Mouse (Mus musculus) left cerebral cortex, postnatal 10 days (tissue): ENCODE results near the gene Surf4. TPM values are rescaled to one million over a fixed set of nuclear protein-coding genes. Genes with fewer than 3 reads are reported as not detected.
"Not testable (repeated sequence)": the region's sequence is repeated elsewhere in the genome, so short reads cannot be mapped to it uniquely, and the experiment has no call there.

ENCODE experiments used
- DNase-seq, 2 experiments: peaks; one replicate each; pipeline ENCODE4 v3.0.0; 2021 to 2022; ENCODE audit warnings: low spot score in 2 of 2, mixed read lengths in 1 of 2; ENCODE audit errors: extremely low spot score in 1 of 2
- intact Hi-C: fragments of 180-260 bp; cut with DNase I; formaldehyde crosslinking; loops from one replicate; pipeline ENCODE4 v1.15.1; 2025
- total RNA-seq, 2 experiments: library from RNA; stranded (reverse); gene quantifications; 2 replicates each; pipeline ENCODE4 v1.2.3; 2021

The Surf4 gene
- total RNA-seq, 2 experiments from 2014 or later, result 62.4 to 64.2 TPM

DNA sequence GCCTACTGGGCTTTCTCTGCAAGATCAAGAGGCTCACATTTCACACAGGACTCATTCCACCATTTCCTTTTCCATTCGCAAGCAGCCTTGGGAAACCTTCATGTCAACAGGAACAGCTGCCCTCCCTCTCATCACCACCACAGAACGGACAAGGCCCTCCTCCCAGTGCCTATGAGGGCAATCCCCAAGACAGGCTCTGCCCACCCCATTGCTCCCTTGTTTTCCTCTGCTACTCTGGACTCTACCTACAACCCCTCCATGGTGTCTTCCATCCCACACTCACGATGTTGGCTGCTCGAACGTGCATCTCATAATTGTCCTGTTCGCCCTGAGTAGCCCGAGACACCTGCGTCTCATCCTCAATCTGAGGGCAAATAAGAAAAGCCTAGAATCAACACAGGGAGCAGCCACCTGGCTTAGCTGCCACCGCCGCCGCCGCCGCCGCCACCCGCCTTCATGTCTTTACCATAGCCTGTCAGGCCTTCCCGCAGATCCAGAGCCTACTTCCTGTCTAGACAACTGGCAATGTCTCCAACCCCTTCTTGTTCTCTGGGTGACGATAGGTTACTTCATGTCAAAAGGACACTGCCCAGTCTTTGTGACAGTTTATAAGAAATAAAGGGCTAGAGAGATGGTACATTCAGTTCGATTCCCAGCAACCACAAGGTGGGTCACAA, 24.9 kb downstream of the Surf4 start:
- DNase-seq, result no peak
- intact Hi-C loops, result loop anchor here (10.0 kb wide), 1 partner anchor 464 kb away; the partner anchor contains the start of gene Sec16a

DNA sequence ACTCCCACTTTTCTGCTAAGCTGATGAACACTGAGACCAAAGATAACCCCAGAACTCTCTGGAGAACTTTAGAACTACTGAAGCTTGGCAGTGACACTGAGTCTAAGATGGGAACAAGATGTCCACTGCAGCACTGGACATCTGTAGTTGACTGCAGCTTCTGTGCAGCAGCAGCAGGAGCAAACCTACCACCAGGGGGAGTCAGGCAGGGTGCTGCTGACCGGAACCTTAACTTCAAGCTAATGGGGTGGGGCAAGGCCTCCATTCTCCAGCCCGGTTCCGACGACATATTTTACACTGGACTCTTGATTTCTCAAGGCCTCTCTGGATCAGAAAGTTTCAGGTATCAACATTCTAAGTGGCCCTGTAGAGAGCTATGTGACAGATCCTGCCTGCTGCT, 26.6 kb downstream of the Surf4 start:
- intact Hi-C loops, result loop anchor here (10.0 kb wide), 1 partner anchor 462 kb away; the partner anchor contains the start of gene Sec16a
- no peak for DNase-seq

DNA sequence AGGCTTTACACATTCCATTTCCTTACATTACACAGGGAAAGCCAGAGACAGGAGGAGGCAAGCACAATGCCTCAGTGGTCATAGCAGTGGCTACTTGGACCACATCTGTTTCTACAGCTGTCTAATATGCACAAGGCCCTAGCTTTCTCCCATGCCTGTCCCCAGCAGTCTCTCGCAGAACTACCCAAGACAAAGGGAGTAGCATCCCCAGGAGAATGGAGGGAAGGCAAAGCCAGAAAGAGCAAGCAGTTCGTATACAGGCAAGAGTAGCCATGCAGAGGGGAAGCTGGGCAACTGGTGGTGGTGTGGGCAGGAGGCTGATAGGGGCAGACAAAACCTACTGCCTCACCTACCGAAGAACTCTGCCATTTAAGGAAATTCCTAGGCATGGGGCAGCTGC, 27.3 kb downstream of the Surf4 start:
- no peak for DNase-seq
- intact Hi-C loops, result loop anchor here (10.0 kb wide), 1 partner anchor 462 kb away; the partner anchor contains the start of gene Sec16a

DNA sequence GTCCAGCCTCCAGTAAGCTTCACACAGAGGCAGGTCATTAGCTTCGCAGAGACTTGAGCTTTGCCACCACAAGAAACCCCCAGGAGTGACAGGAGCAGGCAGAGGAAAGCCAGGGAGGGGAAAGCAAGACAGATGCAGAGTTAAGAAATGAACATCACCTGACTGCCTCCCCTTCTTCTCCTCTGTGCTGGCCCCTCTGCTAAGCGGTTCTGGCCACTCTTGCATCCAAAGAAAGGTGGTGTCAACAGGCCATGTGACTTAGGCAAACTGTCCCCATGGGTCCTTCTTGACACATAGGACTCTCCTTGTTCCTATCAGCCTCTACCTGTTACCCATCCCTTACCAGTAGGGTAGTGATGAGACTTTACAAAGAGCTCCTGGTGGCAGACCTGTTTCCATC, 27.8 kb downstream of the Surf4 start:
- DNase-seq, result no peak
- intact Hi-C loops, result loop anchor here (10.0 kb wide), 1 partner anchor 461 kb away; the partner anchor contains the start of gene Sec16a

DNA sequence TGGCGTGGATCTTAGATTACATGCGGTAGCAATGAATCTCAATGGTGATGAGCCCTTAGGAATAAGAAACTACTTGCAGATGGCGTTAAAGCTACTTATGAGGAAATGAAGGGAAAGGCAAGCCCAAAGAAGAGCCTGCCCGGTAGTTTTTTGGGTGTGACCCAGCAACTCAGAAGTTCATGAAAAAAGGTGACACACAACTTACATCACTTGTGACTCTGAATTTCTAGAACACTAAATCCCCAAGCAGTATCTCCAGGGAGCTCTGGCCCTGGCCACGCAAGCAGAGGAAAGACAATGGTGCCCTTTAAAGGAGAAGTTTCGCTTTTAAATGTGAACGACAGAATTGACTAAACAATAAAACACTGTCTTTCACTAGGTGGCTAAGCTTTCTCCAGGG, 30.4 kb downstream of the Surf4 start:
- DNase-seq, result no peak
- intact Hi-C loops, result loop anchor here (5.0 to 10.0 kb wide), 2 partner anchors 261 to 459 kb away; partner anchors contain the start of gene Sec16a

DNA sequence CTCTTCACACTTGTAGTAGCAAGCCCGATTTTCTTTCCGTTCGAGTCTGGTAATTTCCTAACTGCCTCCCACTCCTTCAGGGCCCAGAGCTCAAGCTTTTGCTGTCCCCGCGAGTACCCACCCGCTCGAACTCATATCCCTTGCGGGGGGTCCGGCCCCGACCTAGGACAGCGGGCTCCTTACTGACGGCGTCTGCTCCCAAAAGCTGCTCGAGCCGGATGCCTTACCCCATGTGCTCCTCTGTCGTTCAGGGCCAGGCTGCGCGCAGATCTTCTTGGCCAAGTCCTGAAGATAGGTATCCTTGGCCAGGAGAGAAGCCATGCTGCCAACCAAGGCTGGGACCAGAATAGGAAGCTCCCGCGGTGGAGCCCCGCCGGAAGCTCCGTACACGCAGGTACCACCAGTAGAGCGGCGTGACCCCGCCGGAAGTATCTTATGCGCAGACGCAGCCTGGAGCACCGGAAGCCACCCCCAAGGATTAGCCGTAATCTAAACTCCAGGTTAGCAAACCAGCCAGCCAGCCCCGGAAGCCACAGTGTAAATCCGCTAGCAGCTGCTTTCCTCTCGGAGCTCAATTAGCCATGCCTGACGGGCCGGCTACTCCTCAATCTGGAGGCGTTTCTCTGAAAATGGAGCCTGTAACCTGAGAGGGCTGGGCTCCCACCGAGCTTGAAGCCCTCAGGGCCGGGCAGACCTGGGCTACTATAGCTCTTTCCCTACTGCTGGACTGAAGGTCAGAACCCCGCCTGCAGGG, 31.1 kb downstream of the Surf4 start, which contains the start of gene Surf6:
TSS of gene Surf6 (minus strand) at position 413 of the 754 bp plus-strand sequence.
- peak; percentile 94 to 95 for DNase-seq
- intact Hi-C loops, result loop anchor here (5.0 to 10.0 kb wide), 2 partner anchors 260 to 458 kb away; partner anchors contain the start of gene Sec16a

DNA sequence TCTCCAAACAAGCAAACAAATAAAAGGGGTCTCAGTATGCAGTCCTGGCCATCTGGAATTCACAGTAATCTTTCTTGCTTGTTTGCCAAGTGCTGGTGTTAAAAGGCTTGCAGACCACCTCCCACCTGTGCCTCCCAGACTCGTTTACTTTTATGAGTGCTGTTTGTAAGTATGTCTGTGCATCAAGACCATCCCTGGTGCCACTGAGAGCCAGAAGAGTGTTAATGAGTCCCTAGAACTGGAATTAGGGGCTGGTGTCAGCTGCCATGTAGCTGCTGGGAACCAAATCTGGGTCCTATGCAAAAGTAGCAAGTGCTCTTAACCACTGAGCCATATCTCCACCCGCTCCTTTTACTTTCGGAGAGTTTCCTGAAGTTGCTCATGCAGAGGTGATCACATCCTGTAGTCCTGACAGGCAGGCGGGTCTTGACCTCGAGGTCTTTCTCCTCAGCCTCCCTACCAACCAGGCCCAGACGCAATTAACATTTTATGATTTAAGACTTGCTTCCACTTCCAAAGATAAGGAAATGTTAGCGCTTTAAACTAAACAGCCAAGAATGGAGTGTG, 31.8 kb downstream of the Surf4 start:
- no peak for DNase-seq
- intact Hi-C loops, result loop anchor here (5.0 to 10.0 kb wide), 2 partner anchors 260 to 457 kb away; partner anchors contain the start of gene Sec16a

DNA sequence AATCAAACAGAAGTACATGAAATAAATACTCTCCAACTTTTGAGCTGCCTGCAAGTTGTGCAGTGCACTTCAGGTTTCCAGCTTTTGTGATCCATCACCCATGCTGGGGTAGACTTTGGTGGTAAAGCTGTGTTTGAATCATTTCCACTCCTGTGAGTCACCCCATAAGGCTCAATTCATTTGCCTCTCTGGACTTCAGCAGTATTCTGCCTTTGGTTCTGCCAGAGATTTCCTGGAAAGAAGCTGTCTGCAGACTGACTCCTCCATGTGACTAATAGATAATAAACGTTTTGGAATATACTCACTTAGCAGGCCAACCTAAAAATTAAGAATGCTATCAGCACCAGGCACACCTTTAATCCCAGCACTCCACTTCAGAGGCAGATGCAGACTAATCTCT, 33.0 kb downstream of the Surf4 start:
- no peak for DNase-seq
- intact Hi-C loops, result loop anchor here (5.0 to 10.0 kb wide), 2 partner anchors 258 to 456 kb away; partner anchors contain the start of gene Sec16a

DNA sequence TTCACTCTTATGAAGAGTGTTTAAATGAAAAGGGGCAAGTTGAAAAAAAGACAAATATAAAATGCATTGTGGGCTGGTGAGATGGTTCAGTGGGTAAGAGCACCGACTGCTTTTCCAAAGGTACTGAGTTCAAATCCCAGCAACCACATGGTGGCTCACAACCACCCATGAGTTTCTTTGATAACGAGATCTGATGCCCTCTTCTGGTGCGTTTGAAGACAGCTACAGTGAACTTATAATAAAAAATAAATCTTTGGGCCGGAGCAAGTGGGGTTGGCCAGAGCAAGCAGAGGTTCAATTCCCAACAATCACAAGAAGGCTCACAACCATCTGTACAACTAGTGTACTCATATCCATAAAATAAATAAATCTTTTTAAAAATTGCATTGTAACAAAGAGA, 37.8 kb downstream of the Surf4 start:
- intact Hi-C loops, result no loop called here
- no peak for DNase-seq

DNA sequence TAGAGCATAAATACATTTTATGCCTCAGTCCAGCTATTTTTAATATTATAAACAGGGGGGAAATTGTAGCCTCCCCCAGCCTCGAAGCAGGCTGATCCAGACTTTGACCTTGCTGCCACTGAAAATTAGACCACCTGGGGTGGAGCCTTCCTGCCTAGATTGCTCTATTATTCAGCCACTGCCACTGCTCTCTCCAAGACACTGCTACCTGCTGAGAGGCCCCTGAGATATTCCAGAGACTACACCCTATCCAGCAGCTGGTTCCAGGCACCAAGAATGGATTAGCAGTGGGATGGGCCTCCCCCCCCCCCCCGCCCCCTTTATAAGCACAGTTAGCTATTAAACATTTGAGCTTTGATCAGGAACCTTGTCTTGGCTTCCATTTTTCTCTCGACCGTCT, 47.6 kb downstream of the Surf4 start:
- DNase-seq, intact Hi-C loops: not testable (repeated sequence)

DNA sequence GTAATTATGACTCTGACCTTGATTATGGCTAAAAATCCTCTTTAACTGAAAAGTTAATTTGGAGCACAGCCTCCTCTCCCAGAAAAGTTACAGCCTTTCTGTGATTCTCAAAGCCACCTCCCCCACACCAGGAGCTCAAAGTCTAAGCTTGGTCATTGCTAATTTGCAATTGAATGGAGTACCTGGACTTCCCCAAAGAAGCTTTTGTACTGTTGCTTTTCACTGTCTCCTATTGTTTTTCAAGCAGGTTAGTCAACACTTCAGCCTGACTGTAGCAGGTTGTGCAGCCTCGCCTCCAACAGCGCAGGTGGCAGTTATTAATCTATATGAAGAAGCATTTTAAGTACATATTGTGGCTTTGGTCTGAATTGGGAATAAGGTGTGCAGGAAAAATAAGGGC, 48.2 kb downstream of the Surf4 start:
- DNase-seq, intact Hi-C loops: not testable (repeated sequence)

DNA sequence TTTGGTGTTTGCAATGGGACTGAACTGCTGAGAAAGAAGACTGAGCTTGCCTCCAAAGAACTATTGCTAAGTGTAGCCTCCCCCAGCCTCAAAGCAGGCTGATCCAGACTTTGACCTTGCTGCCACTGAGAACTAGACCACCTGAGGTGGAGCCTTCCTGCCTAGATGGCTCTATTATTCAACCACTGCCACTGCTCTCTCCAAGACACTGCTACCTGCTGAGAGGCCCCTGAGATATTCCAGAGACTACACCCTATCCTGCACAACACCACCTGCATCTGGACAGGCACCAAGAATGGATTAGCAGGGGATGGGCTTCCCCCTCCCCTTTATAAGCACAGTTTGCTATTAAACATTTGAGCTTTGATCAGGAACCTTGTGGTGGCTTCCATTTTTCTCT, 55.2 kb downstream of the Surf4 start:
- no peak for DNase-seq
- intact Hi-C loops, result no loop called here

DNA sequence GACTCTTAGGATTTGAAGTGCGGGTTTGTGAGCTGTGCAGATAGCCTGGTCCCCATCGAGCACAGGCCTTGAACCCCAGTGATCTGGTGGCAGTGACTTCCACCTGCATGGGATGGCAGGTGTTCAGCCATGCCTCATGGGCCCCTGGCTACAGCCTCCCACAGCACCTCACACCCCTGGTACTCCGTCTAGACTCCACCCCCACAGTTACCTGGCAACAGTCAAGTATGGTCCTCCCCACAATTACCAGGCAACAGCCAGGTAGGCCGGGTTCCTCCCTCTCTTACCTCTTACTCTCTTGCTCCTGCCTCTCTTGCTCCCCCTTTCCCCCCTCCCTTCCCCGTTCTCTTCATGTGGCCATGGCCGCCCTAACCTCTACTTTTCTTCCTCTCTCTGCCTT, 63.1 kb downstream of the Surf4 start:
- intact Hi-C loops, result no loop called here
- DNase-seq, result no peak

Other genes with a start within 250 kb of the Surf4 start
- gene Abo, start 68.9 kb downstream of the Surf4 start, total RNA-seq, result not detected
- gene Surf6, start 31.0 kb downstream of the Surf4 start, total RNA-seq, result 10 to 100 TPM; 30.9 to 32.0 TPM
- 10 to 100 TPM; 44.3 TPM for gene Med22, start 23.3 kb downstream of the Surf4 start, total RNA-seq
- 100 to 1,000 TPM; 311 to 325 TPM for gene Rpl7a, start 23.2 kb downstream of the Surf4 start, total RNA-seq
- gene Surf2, start 17.6 kb downstream of the Surf4 start, total RNA-seq, result 10 to 100 TPM; 35.2 to 36.0 TPM
- 10 to 100 TPM; 90.8 to 97.8 TPM for gene Surf1, start 17.4 kb downstream of the Surf4 start, total RNA-seq
- under 1 TPM in 1 of 2 experiments, not detected in 1; 0.41 TPM for gene Stkld1, start 119 bp upstream of the Surf4 start, total RNA-seq
- gene Rexo4, start 30.5 kb upstream of the Surf4 start, total RNA-seq, result 10 to 100 TPM; 48.4 to 53.5 TPM
- 1 to 10 TPM in 1 of 2 experiments, under 1 TPM in 1; 0.24 to 1.7 TPM for gene Adamts13, start 39.5 kb upstream of the Surf4 start, total RNA-seq
- 10 to 100 TPM; 58.1 to 67.4 TPM for gene Cacfd1, start 76.0 kb upstream of the Surf4 start, total RNA-seq
- 10 to 100 TPM; 42.2 to 43.7 TPM for gene Slc2a6, start 94.1 kb upstream of the Surf4 start, total RNA-seq
- gene Mymk, start 138.3 kb upstream of the Surf4 start, total RNA-seq, result under 1 TPM; 0.59 to 0.69 TPM
- 10 to 100 TPM; 24.7 to 30.6 TPM for gene Adamtsl2, start 145.5 kb upstream of the Surf4 start, total RNA-seq
- gene Fam163b, start 208.6 kb upstream of the Surf4 start, total RNA-seq, result 100 to 1,000 TPM; 143 to 149 TPM
- gene Dbh, start 231.3 kb upstream of the Surf4 start, total RNA-seq, result 1 to 10 TPM; 1.4 TPM